Mouse (Mus musculus): ENCODE measurements around the gene Myl6. TPM values are rescaled to one million over a fixed set of nuclear protein-coding genes. Genes with fewer than 3 reads are reported as not detected.

Gene Myl6
- polyA plus RNA-seq (2017; shearing (Covaris generic)), result 1,369 TPM

GRCm38 (mm10) chr10:128493695-128494666 lies at the start of gene Myl6:
TSS of gene Myl6 (minus strand) at chr10:128494145.

GRCm38 (mm10) chr10:128525671-128526308 lies 31.8 kb upstream of the Myl6 start, which contains the start of gene Esyt1:
TSS of gene Esyt1 (minus strand) at chr10:128525871.

GRCm38 (mm10) chr10:128498590-128498989 lies 4.6 kb upstream of the Myl6 start, which contains the start of gene Myl6b:
TSS of gene Myl6b (minus strand) at chr10:128498685.

GRCm38 (mm10) chr10:128458719-128459408 lies 35.1 kb downstream of the Myl6 start, which contains the start of gene Smarcc2:
TSS of gene Smarcc2 (plus strand) at chr10:128459248.

Other genes starting within 250 kb of the Myl6 start
- gene Apon, start 240.0 kb downstream of the Myl6 start, polyA plus RNA-seq (2017; shearing (Covaris generic)), result 0.17 TPM
- gene Apof, start 225.5 kb downstream of the Myl6 start, polyA plus RNA-seq (2017; shearing (Covaris generic)), result not detected
- gene Stat2, start 223.6 kb downstream of the Myl6 start, polyA plus RNA-seq (2017; shearing (Covaris generic)), result 78.3 TPM
- gene Il23a, start 195.4 kb downstream of the Myl6 start, polyA plus RNA-seq (2017; shearing (Covaris generic)), result not detected
- 45.7 TPM for gene Pan2, start 190.8 kb downstream of the Myl6 start, polyA plus RNA-seq (2017; shearing (Covaris generic))
- 121 TPM for gene Cnpy2, start 171.7 kb downstream of the Myl6 start, polyA plus RNA-seq (2017; shearing (Covaris generic))
- 164 TPM for gene Cs, start 156.4 kb downstream of the Myl6 start, polyA plus RNA-seq (2017; shearing (Covaris generic))
- gene Coq10a, start 125.1 kb downstream of the Myl6 start, polyA plus RNA-seq (2017; shearing (Covaris generic)), result 35.0 TPM
- 7.0 TPM for gene Ankrd52, start 117.0 kb downstream of the Myl6 start, polyA plus RNA-seq (2017; shearing (Covaris generic))
- 0.32 TPM for gene Slc39a5, start 92.9 kb downstream of the Myl6 start, polyA plus RNA-seq (2017; shearing (Covaris generic))
- gene Nabp2, start 82.7 kb downstream of the Myl6 start, polyA plus RNA-seq (2017; shearing (Covaris generic)), result 104 TPM
- 39.7 TPM for gene Rnf41, start 82.5 kb downstream of the Myl6 start, polyA plus RNA-seq (2017; shearing (Covaris generic))
- 127 TPM for gene Smarcc2, start 34.9 kb downstream of the Myl6 start, polyA plus RNA-seq (2017; shearing (Covaris generic))
- 3.9 TPM for gene Myl6b, start 4.5 kb upstream of the Myl6 start, polyA plus RNA-seq (2017; shearing (Covaris generic))
- 222 TPM for gene Esyt1, start 31.7 kb upstream of the Myl6 start, polyA plus RNA-seq (2017; shearing (Covaris generic))
- gene Zc3h10, start 53.6 kb upstream of the Myl6 start, polyA plus RNA-seq (2017; shearing (Covaris generic)), result 24.2 TPM
- gene Rpl41, start 55.2 kb upstream of the Myl6 start, polyA plus RNA-seq (2017; shearing (Covaris generic)), result 2,319 TPM
- 36.9 TPM for gene Pa2g4, start 71.8 kb upstream of the Myl6 start, polyA plus RNA-seq (2017; shearing (Covaris generic))
- 7.2 TPM for gene Erbb3, start 95.5 kb upstream of the Myl6 start, polyA plus RNA-seq (2017; shearing (Covaris generic))
- gene Rps26, start 132.6 kb upstream of the Myl6 start, polyA plus RNA-seq (2017; shearing (Covaris generic)), result 653 TPM
- 127 TPM for gene Ikzf4, start 151.8 kb upstream of the Myl6 start, polyA plus RNA-seq (2017; shearing (Covaris generic))
- gene Suox, start 179.9 kb upstream of the Myl6 start, polyA plus RNA-seq (2017; shearing (Covaris generic)), result 56.1 TPM
- 50.8 TPM for gene Rab5b, start 202.1 kb upstream of the Myl6 start, polyA plus RNA-seq (2017; shearing (Covaris generic))
- gene Pmel, start 210.1 kb upstream of the Myl6 start, polyA plus RNA-seq (2017; shearing (Covaris generic)), result 6.1 TPM
- 42.1 TPM for gene Cdk2, start 210.9 kb upstream of the Myl6 start, polyA plus RNA-seq (2017; shearing (Covaris generic))

Measured in CD4-positive, CD25-positive, alpha-beta regulatory T cell (primary cell).